In the genomic region with DNA sequence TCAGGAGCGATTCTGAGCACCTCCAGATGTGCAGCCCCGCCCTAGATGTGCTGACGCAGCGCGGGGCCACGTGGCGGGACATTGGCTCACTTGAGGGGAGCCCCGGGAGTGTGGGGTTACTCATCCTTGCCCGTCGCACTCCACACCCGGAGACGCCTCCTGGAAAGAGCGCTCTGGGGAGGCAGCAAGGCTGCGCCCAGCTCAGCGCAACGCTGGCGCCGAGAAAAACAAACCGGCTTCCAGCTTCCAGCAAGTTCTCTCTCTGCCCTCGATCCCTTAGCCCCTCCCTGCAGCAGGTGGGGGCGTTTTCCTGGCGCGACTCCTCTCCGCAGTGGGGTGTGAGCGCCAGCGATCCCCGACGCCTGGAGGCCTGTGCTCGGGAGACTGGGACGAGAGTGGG, we compare ENCODE assay signal across 9 mouse cellular contexts. TPM values are rescaled to one million over a fixed set of nuclear protein-coding genes. Genes with fewer than 3 reads are reported as not detected.
DNase-seq lines count a peak whose midpoint lies in the region; ATAC-seq and TF ChIP-seq lines count a peak whose summit lies in the region.
"Had no signal": no experiment of that assay in that cellular context is flagged by ENCODE, and none has a peak within 500 bp of the region (broad histone marks: within the 10 kb centered on the region; RNA-seq: fewer than 3 reads in every experiment).

No protein-coding gene starts in this region.

- H3K36me3 ChIP-seq in intestine, postnatal 0 days (ENCODE audit: control insufficient read depth, insufficient read depth), result no peaks in the 10 kb centered on the region
- H3K36me3 ChIP-seq in midbrain, embryonic 15.5 days (replicated peaks), result peaks cover 9% of the 10 kb centered on the region
- H3K36me3 ChIP-seq: G1E had no signal

- ATAC-seq in intestine, postnatal 0 days, result no peak
- peak; percentile 6; the same call in 1 of the 2 replicates for ATAC-seq in midbrain, embryonic 15.5 days (replicated peaks)

- H3K27ac ChIP-seq in intestine, postnatal 0 days (ENCODE audit: low read depth, low read length), result no peak overlapping the region
- H3K27ac ChIP-seq in midbrain, embryonic 15.5 days, result peak overlapping the region; percentile 97

- peak; percentile 20 for DNase-seq in gastrocnemius, adult 18-20 months (ENCODE audit: low spot score)
- DNase-seq in gastrocnemius, postnatal 10 days, result no peak
- DNase-seq in urinary bladder, postnatal 25 days (ENCODE audit: low spot score), result peak; percentile 18
- no peak for DNase-seq in urinary bladder, postnatal 10 days (ENCODE audit: low spot score)
- no peak for DNase-seq in spleen, postnatal 36 days (ENCODE audit: low spot score in 2 of 2)
- DNase-seq in urinary bladder, adult 2 months (ENCODE audit: low spot score), result no peak

- H3K9ac ChIP-seq in intestine, postnatal 0 days (ENCODE audit: low read depth, low read length), result no peak overlapping the region
- peak overlapping the region; percentile 94 for H3K9ac ChIP-seq in midbrain, embryonic 15.5 days

- H3K27me3 ChIP-seq in intestine, postnatal 0 days (replicated peaks; ENCODE audit: control insufficient read depth, insufficient read depth, low read length), result peaks cover 41% of the 10 kb centered on the region
- no peaks in the 10 kb centered on the region for H3K27me3 ChIP-seq in midbrain, embryonic 15.5 days (replicated peaks)

- H3K4me1 ChIP-seq in intestine, postnatal 0 days (replicated peaks; ENCODE audit: control insufficient read depth, insufficient read depth, low read length), result peaks cover 4% of the 10 kb centered on the region; the same call in 1 of the 2 replicates
- peaks cover 47% of the 10 kb centered on the region for H3K4me1 ChIP-seq in midbrain, embryonic 15.5 days

- no peak for TF ChIP-seq CTCF in intestine, postnatal 0 days (IDR thresholded peaks at IDR 0.05; ENCODE audit: low read depth)

- peak overlapping the region; percentile 55 for H3K4me2 ChIP-seq in intestine, postnatal 0 days (replicated peaks; ENCODE audit: low read depth)
- H3K4me2 ChIP-seq in midbrain, embryonic 15.5 days, result peak overlapping the region; percentile 82

- no peaks in the 10 kb centered on the region for H3K9me3 ChIP-seq in intestine, postnatal 0 days (ENCODE audit: control insufficient read depth)
- no peaks in the 10 kb centered on the region for H3K9me3 ChIP-seq in midbrain, embryonic 15.5 days

- 1% methylated on average over 30 of the region's 30 CpGs for WGBS in intestine, postnatal 0 days
- WGBS in midbrain, embryonic 15.5 days, result under 1% methylated on average over 30 of the region's 30 CpGs

- H3K4me3 ChIP-seq in intestine, postnatal 0 days (ENCODE audit: low read depth, low read length), result peak overlapping the region; percentile 26
- peak overlapping the region; percentile 76 for H3K4me3 ChIP-seq in midbrain, embryonic 15.5 days

RNA-seq across cellular contexts. Expression of gene Cryba4, which starts 25.0 kb away (rescaled TPM):
- under 1 TPM; 0.57 to 0.68 TPM for total RNA-seq in gastrocnemius, adult 18-20 months (2021)
- total RNA-seq in gastrocnemius, postnatal 10 days (2021), result under 1 TPM; 0.33 to 0.61 TPM
- polyA plus RNA-seq in intestine, postnatal 0 days (2015; fragmentation: Nextera tagmentation; extraction: Ambion mirVana), result 1.1 and 1.3 TPM in 2 replicates
- polyA plus RNA-seq in midbrain, embryonic 15.5 days (2015; fragmentation: Nextera tagmentation; extraction: Ambion mirVana), result 0.93 and 1.4 TPM in 2 replicates
- 0.23 TPM in 1 of 2 replicates, not detected in the other for polyA plus RNA-seq in urinary bladder, adult 2 months (2012; rRNA removed)

RNA-seq across cellular contexts. Expression of gene Crybb1, which starts 28.3 kb away (rescaled TPM):
- total RNA-seq in gastrocnemius, adult 18-20 months (2021), result 1 to 10 TPM; 1.2 to 1.9 TPM
- total RNA-seq in gastrocnemius, postnatal 10 days (2021), result 1 to 10 TPM; 1.4 to 1.7 TPM
- 0.22 and 0.34 TPM in 2 replicates for polyA plus RNA-seq in intestine, postnatal 0 days (2015; fragmentation: Nextera tagmentation; extraction: Ambion mirVana)
- polyA plus RNA-seq in midbrain, embryonic 15.5 days (2015; fragmentation: Nextera tagmentation; extraction: Ambion mirVana), result 4.3 and 4.8 TPM in 2 replicates
- polyA plus RNA-seq in urinary bladder, adult 2 months (2012; rRNA removed), result not detected in 2 replicates
- total RNA-seq: G1E had no signal
- polyA plus RNA-seq: G1E had no signal

RNA-seq across cellular contexts. Expression of gene Tpst2, which starts 49.1 kb away (rescaled TPM):
- total RNA-seq in gastrocnemius, adult 18-20 months (2021), result 10 to 100 TPM; 16.0 to 22.4 TPM
- total RNA-seq in gastrocnemius, postnatal 10 days (2021), result 10 to 100 TPM; 21.5 to 23.6 TPM
- polyA plus RNA-seq in intestine, postnatal 0 days (2015; fragmentation: Nextera tagmentation; extraction: Ambion mirVana), result 45.3 and 48.4 TPM in 2 replicates
- 29.4 and 33.7 TPM in 2 replicates for polyA plus RNA-seq in midbrain, embryonic 15.5 days (2015; fragmentation: Nextera tagmentation; extraction: Ambion mirVana)
- 20.7 and 29.1 TPM in 2 replicates for polyA plus RNA-seq in urinary bladder, adult 2 months (2012; rRNA removed)

Comparison
In these comparisons a context has a peak if more than half of its experiments do, and no peak if none do; other contexts are left out.
1. DNase-seq: peak in gastrocnemius, adult 18-20 months (single experiment) and urinary bladder, postnatal 25 days (single experiment); none in gastrocnemius, postnatal 10 days (single experiment), urinary bladder, postnatal 10 days (single experiment), spleen, postnatal 36 days (0 of 2) and urinary bladder, adult 2 months (single experiment).